Mouse (Mus musculus): ENCODE data around the gene Dek. TPM values are rescaled to one million over a fixed set of nuclear protein-coding genes. Genes with fewer than 3 reads are reported as not detected.

Gene Dek
- polyA plus RNA-seq, 1 experiment, result 157 TPM

DNA sequence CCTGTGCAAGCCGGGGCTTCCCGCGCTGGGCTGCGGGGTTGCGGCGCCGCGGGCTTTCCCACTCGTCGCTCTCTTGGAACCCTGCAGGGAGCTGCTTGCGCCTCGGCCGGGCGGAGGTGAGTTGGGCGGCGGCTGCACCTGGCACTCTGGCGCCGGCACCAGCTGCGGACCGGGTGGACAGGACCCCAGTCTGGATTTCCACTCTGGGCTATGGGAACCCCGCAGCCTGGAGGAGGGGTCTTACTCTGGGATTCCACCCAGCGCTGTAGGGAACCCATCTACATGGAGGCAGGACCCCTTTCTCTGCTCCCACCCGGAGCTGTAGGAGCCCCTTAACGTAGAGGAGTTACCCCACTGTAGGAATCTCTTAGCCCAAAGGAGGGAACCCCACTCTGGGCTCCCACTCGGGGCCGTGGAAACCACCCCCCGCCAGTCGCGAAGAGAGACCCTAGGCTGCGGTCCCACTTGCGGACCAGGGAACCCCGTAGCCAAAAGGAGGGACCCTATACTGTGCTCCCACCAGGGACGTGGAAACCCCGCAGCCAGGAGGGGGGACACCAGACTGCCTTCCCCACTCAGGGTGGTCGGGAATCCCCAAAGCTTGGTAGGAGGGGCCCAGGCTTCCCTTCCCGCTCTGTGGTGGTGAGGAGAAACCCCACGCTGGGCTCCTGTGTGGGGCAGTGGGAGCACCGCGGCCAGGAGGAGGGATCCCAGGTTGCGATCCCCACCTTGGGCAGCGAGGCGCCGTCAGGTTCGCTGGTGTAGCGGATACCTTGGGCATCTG is 62.0 kb downstream of the Dek start:
- no peak for TF ChIP-seq CTCF (IDR thresholded peaks at IDR 0.05; ENCODE audit: borderline replicate concordance, insufficient read depth, low read length)
- no peak for TF ChIP-seq POLR2A (IDR thresholded peaks at IDR 0.05; ENCODE audit: low read depth, low read length)
- H3K27ac ChIP-seq (ENCODE audit: insufficient read depth, low read length), result no peak overlapping the region
- peak overlapping the region; percentile 81 for H3K4me3 ChIP-seq (ENCODE audit: insufficient read depth, low read length)
- no peaks in the 10 kb centered on the region for H3K4me1 ChIP-seq (ENCODE audit: control insufficient read depth, insufficient read depth, low read length)

DNA sequence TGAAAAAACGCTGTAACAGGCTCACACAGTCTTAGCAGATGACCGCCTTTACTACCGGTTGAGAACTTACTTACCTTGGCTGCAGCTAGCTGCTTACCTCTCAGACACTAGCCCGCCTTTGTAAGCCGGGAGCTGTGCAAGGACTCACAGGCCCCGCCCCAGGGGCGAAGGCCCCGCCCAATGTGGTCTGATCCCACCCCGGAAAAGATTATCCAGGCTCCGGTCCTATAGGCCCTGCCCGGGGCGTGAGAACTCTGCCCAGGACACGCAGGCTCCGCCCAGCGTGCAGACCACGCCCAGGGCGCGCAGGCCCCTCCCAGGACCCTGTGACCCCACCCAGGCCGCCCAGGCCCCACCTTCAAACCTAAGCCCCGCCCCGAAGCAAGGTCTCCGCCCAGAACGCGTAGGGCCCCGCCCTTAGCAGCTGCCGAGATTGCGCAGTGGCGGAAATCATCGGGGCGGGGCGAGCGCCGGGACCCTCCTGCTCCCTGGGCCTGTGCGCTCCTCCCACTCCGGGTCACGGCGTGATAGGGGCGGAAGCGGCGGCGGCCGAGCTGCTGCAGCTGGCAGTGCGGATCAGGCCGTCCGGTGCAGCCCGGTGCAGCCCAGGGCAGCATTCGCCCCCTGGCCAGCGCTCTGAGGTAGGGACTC is 62.8 kb downstream of the Dek start, which contains the start of gene Kdm1b:
TSS of gene Kdm1b (plus strand) at position 470 of the 651 bp plus-strand sequence.
- Histone ChIP-seq H3K4me1 (ENCODE audit: control insufficient read depth, insufficient read depth, low read length) (no peaks in the 10 kb centered on the region), H3K27ac (ENCODE audit: insufficient read depth, low read length) (no peak within 1 kb of the TSS), H3K4me3 (ENCODE audit: insufficient read depth, low read length) (peak within 1 kb of the TSS; percentile 81)
- peak; percentile 94 for TF ChIP-seq POLR2A (IDR thresholded peaks at IDR 0.05; ENCODE audit: low read depth, low read length)
- no peak for TF ChIP-seq CTCF (IDR thresholded peaks at IDR 0.05; ENCODE audit: borderline replicate concordance, insufficient read depth, low read length)

DNA sequence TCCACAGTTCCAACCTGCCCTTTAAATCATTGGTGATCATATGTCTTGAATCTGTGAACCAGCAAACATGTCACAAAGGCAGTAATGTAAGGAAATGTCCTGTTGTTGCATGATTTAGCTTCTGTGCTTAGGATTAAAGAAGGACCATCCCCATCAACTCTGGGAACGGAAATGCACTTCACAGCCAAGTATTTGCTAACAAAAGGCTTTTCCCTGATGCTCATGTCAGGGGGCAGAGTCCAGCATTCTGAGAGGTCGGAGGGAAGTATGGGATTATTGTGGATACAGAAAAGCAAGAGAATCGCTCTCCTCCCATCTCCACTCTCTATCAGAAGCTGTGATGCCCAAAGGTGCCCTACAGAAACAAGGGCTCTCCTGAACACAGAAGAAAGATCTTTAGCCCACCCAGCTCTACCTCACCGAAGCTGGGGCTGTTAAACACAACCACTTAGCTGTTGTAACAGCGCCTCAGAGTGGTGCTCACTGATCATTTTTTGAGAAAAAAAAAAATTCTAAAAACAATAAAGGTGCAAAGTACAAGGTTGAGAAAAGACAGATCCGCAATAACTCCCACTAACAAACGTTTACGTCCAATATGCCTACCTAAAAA is 63.9 kb downstream of the Dek start:
- no peak overlapping the region for H3K27ac ChIP-seq (ENCODE audit: insufficient read depth, low read length)
- peak overlapping the region; percentile 71; the same call in 1 of the 2 replicates for H3K4me3 ChIP-seq (ENCODE audit: insufficient read depth, low read length)
- no peaks in the 10 kb centered on the region for H3K4me1 ChIP-seq (ENCODE audit: control insufficient read depth, insufficient read depth, low read length)
- TF ChIP-seq POLR2A (IDR thresholded peaks at IDR 0.05; ENCODE audit: low read depth, low read length) (no peak), CTCF (IDR thresholded peaks at IDR 0.05; ENCODE audit: borderline replicate concordance, insufficient read depth, low read length) (no peak)

DNA sequence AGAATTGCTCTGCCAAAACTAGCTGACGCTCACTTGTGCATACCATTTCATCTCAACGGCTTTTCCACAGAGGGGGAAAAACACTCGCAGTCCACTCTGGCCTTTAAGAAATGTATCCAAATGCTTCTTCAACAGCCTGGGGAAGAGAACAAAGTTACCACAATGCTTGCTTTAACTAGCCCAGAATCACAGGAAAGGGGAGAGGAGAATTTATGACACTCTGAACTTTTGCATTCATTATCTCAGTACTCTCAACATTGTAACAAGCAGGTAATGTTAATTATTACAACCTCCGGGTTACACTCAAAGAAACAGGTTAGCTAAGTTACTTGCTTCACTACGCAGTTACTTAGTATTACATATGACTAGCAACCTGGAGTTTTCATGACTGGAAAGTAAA is 65.9 kb downstream of the Dek start:
- no peak for TF ChIP-seq POLR2A (IDR thresholded peaks at IDR 0.05; ENCODE audit: low read depth, low read length)
- no peak for TF ChIP-seq CTCF (IDR thresholded peaks at IDR 0.05; ENCODE audit: borderline replicate concordance, insufficient read depth, low read length)
- no peaks in the 10 kb centered on the region for H3K4me1 ChIP-seq (ENCODE audit: control insufficient read depth, insufficient read depth, low read length)
- no peak overlapping the region for H3K4me3 ChIP-seq (ENCODE audit: insufficient read depth, low read length)
- H3K27ac ChIP-seq (ENCODE audit: insufficient read depth, low read length), result no peak overlapping the region

DNA sequence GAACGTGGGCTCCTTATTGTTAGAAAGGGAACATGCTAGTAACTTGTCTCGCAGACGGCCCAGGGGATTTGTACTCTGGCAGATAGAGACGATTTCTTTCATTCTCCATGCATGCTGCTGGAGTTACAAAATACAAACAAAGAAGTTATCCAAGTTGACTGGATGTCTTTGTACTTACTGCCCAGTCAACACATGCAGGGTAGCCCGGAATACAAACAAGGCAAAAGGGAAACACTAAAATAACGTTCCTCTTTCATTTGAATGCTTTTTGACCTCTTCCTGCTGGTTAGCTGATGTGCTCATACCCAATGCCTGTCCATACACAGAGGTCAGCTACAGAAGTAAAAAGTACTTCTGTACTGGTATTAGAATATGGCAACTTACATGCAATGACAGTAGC is 68.1 kb downstream of the Dek start:
- H3K4me1 ChIP-seq (ENCODE audit: control insufficient read depth, insufficient read depth, low read length), result peaks cover 2% of the 10 kb centered on the region; the same call in 1 of the 2 replicates
- no peak overlapping the region for H3K27ac ChIP-seq (ENCODE audit: insufficient read depth, low read length)
- no peak overlapping the region for H3K4me3 ChIP-seq (ENCODE audit: insufficient read depth, low read length)
- no peak for TF ChIP-seq POLR2A (IDR thresholded peaks at IDR 0.05; ENCODE audit: low read depth, low read length)
- TF ChIP-seq CTCF (IDR thresholded peaks at IDR 0.05; ENCODE audit: borderline replicate concordance, insufficient read depth, low read length), result no peak

Other genes with a start within 250 kb of the Dek start
- gene Kif13a, start 176.3 kb downstream of the Dek start, polyA plus RNA-seq (2011; ENCODE audit: insufficient read length, low read depth, missing spikeins), result 29.0 and 32.5 TPM in 2 replicates
- 0.76 and 1.2 TPM in 2 replicates for gene Nhlrc1, start 91.4 kb downstream of the Dek start, polyA plus RNA-seq (2011; ENCODE audit: insufficient read length, low read depth, missing spikeins)
- 11.3 and 12.1 TPM in 2 replicates for gene Kdm1b, start 62.7 kb downstream of the Dek start, polyA plus RNA-seq (2011; ENCODE audit: insufficient read length, low read depth, missing spikeins)
- 18.0 and 23.9 TPM in 2 replicates for gene Tpmt, start 61.5 kb downstream of the Dek start, polyA plus RNA-seq (2011; ENCODE audit: insufficient read length, low read depth, missing spikeins)
- gene Rnf144b, start 16.5 kb upstream of the Dek start, polyA plus RNA-seq (2011; ENCODE audit: insufficient read length, low read depth, missing spikeins), result 1.4 and 1.5 TPM in 2 replicates